Mouse (Mus musculus) kidney, adult 11 months (tissue): ENCODE measurements at regions not wholly inside any gene's neighbourhood (a gene's known extent, or its start where the extent isn't known, plus 50 kb on each side); places are given as distances from the start of the nearest gene placed in this dataset.

ENCODE experiments used
- DNase-seq: peaks from one replicate; pipeline ENCODE4 v3.0.0; 2022

- no peak for DNase-seq
Measured at GRCm38 (mm10) chr10:41018888-41019287, 53.2 kb downstream of the Gpr6 start.

GRCm38 (mm10) chr10:41016547-41016946 is 55.5 kb downstream of the Gpr6 start:
- no peak for DNase-seq

GRCm38 (mm10) chr10:41015654-41016053 is 56.4 kb downstream of the Gpr6 start:
- peak; percentile 23 for DNase-seq

GRCm38 (mm10) chr10:41010585-41010984 is 61.5 kb downstream of the Gpr6 start:
- DNase-seq: no peak

GRCm38 (mm10) chr10:41007866-41008265 is 64.2 kb downstream of the Gpr6 start:
- no peak for DNase-seq

- DNase-seq: no peak
Measured at GRCm38 (mm10) chr10:41006634-41007033, 65.5 kb downstream of the Gpr6 start.

GRCm38 (mm10) chr10:41005776-41006175 is 66.3 kb downstream of the Gpr6 start:
- DNase-seq: no peak

GRCm38 (mm10) chr10:41004753-41005152 is 67.3 kb downstream of the Gpr6 start:
- DNase-seq: no peak

GRCm38 (mm10) chr10:41004044-41004689 is 67.9 kb downstream of the Gpr6 start:
- peak; percentile 40 for DNase-seq

- no peak for DNase-seq
Measured at GRCm38 (mm10) chr10:41003197-41003596, 68.9 kb downstream of the Gpr6 start.

GRCm38 (mm10) chr10:41000965-41001364 is 71.1 kb downstream of the Gpr6 start:
- DNase-seq: no peak

GRCm38 (mm10) chr10:40999486-40999885 is 72.6 kb downstream of the Gpr6 start:
- DNase-seq: no peak

GRCm38 (mm10) chr10:40998799-40999198 is 73.3 kb downstream of the Gpr6 start:
- DNase-seq: no peak

- DNase-seq: no peak
Measured at GRCm38 (mm10) chr10:40998330-40998729, 73.8 kb downstream of the Gpr6 start.

- no peak for DNase-seq
Measured at GRCm38 (mm10) chr10:40997606-40998005, 74.5 kb downstream of the Gpr6 start.
